Mouse (Mus musculus) bone marrow, adult 2 months (tissue): ENCODE data around the gene Lgals4.

ENCODE experiments used
- CTCF ChIP-seq: fragments of 200-500 bp; IDR thresholded peaks from 2 replicates; pipeline ENCODE4 v1.5.1; 2011; ENCODE audit warnings: low read length, control low read depth; ENCODE audit not compliant: control insufficient read depth, insufficient read depth
- POLR2A ChIP-seq: fragments of 200-500 bp; IDR thresholded peaks from 2 replicates; pipeline ENCODE4 v1.6.1; 2011; ENCODE audit warnings: low read depth, mild to moderate bottlenecking, control low read depth, low read length, borderline replicate concordance; ENCODE audit not compliant: control insufficient read depth

- TF ChIP-seq CTCF, result no peak
- TF ChIP-seq POLR2A, result no peak
These were observed 25.9 kb upstream of the Lgals4 start for GRCm38 (mm10) chr7:28807641-28808220.
